Mouse (Mus musculus): Measurements from ENCODE around the gene Gcg. TPM values are rescaled to one million over a fixed set of nuclear protein-coding genes. Genes with fewer than 3 reads are reported as not detected.

Gcg gene
- total RNA-seq, 4 experiments from 2014 or later: not detected

- DNase-seq (ENCODE audit: low spot score in 2 of 2): peak in 1 of 2 experiments; percentile 28
Measured at GRCm38 (mm10) chr2:62460231-62460710, 23.2 kb downstream of the Gcg start.

- no peak for DNase-seq (ENCODE audit: low spot score in 2 of 2)
Measured at GRCm38 (mm10) chr2:62459241-62460174, 23.9 kb downstream of the Gcg start.

- DNase-seq (ENCODE audit: low spot score in 2 of 2): no peak
Measured at GRCm38 (mm10) chr2:62458070-62458469, 25.4 kb downstream of the Gcg start.

GRCm38 (mm10) chr2:62454991-62455390 lies 28.5 kb downstream of the Gcg start:
- DNase-seq (ENCODE audit: low spot score in 2 of 2): no peak

GRCm38 (mm10) chr2:62454033-62454432 lies 29.4 kb downstream of the Gcg start:
- DNase-seq (ENCODE audit: low spot score in 2 of 2): peak in 1 of 2 experiments; percentile 70

GRCm38 (mm10) chr2:62450364-62450763 lies 33.1 kb downstream of the Gcg start:
- DNase-seq (ENCODE audit: low spot score in 2 of 2): no peak

GRCm38 (mm10) chr2:62449692-62450346 lies 33.6 kb downstream of the Gcg start:
- DNase-seq (ENCODE audit: low spot score in 2 of 2): no peak

GRCm38 (mm10) chr2:62440802-62441544 lies 42.5 kb downstream of the Gcg start:
- no peak for DNase-seq (ENCODE audit: low spot score in 2 of 2)

GRCm38 (mm10) chr2:62440083-62440482 lies 43.4 kb downstream of the Gcg start:
- no peak for DNase-seq (ENCODE audit: low spot score in 2 of 2)

GRCm38 (mm10) chr2:62431245-62431795 lies 52.1 kb downstream of the Gcg start:
- DNase-seq (ENCODE audit: low spot score in 2 of 2): no peak

- no peak for DNase-seq (ENCODE audit: low spot score in 2 of 2)
Measured at GRCm38 (mm10) chr2:62425941-62426340, 57.5 kb downstream of the Gcg start.

Other genes starting within 250 kb of the Gcg start
- 1 to 10 TPM; 1.9 to 3.3 (median 2.6) TPM for gene Dpp4, start 71.4 kb downstream of the Gcg start, total RNA-seq (2022)
- gene Fap, start 90.4 kb upstream of the Gcg start, total RNA-seq (2022): 1 to 10 TPM; 3.6 to 5.1 (median 4.2) TPM
- 1 to 10 TPM; 3.0 to 5.8 (median 4.6) TPM for gene Ifih1, start 162.6 kb upstream of the Gcg start, total RNA-seq (2022)
- 10 to 100 TPM; 14.1 to 17.3 (median 16.5) TPM for gene Gca, start 180.6 kb upstream of the Gcg start, total RNA-seq (2022)